Mouse (Mus musculus): Measurements from ENCODE around the gene Nsf.
"Not testable (repeated sequence)": the region's sequence is repeated elsewhere in the genome, so short reads cannot be mapped to it uniquely, and the experiment has no call there.

The Nsf gene

GRCm38 (mm10) chr11:103896056-103896455, 57.8 kb downstream of the Nsf start:
- DNase-seq (ENCODE audit: low read depth, low spot score), result no peak

GRCm38 (mm10) chr11:103892831-103893230, 61.0 kb downstream of the Nsf start:
- DNase-seq (ENCODE audit: low read depth, low spot score), result no peak

- no peak for DNase-seq (ENCODE audit: low read depth, low spot score)
Observed at GRCm38 (mm10) chr11:103891781-103892180, 62.1 kb downstream of the Nsf start.

- no peak for DNase-seq (ENCODE audit: low read depth, low spot score)
Observed at GRCm38 (mm10) chr11:103890337-103891186, 63.3 kb downstream of the Nsf start.

- DNase-seq (ENCODE audit: low read depth, low spot score), result no peak
Observed at GRCm38 (mm10) chr11:103887724-103888410, 66.0 kb downstream of the Nsf start.

- DNase-seq (ENCODE audit: low read depth, low spot score), result peak; percentile 37
Observed at GRCm38 (mm10) chr11:103884749-103885383, 69.0 kb downstream of the Nsf start.

- DNase-seq (ENCODE audit: low read depth, low spot score), result no peak
Observed at GRCm38 (mm10) chr11:103883793-103884192, 70.1 kb downstream of the Nsf start.

GRCm38 (mm10) chr11:103879476-103879875, 74.4 kb downstream of the Nsf start:
- DNase-seq (ENCODE audit: low read depth, low spot score), result not testable (repeated sequence)

GRCm38 (mm10) chr11:103878441-103878840, 75.4 kb downstream of the Nsf start:
- no peak for DNase-seq (ENCODE audit: low read depth, low spot score)

- DNase-seq (ENCODE audit: low read depth, low spot score), result no peak
Observed at GRCm38 (mm10) chr11:103870352-103870751, 83.5 kb downstream of the Nsf start.

- DNase-seq (ENCODE audit: low read depth, low spot score), result no peak
Observed at GRCm38 (mm10) chr11:103867702-103868101, 86.2 kb downstream of the Nsf start.

- DNase-seq (ENCODE audit: low read depth, low spot score), result no peak
Observed at GRCm38 (mm10) chr11:103865346-103865745, 88.5 kb downstream of the Nsf start.

GRCm38 (mm10) chr11:103864486-103864885, 89.4 kb downstream of the Nsf start:
- no peak for DNase-seq (ENCODE audit: low read depth, low spot score)

GRCm38 (mm10) chr11:103862951-103863350, 90.9 kb downstream of the Nsf start:
- DNase-seq (ENCODE audit: low read depth, low spot score), result no peak

GRCm38 (mm10) chr11:103859933-103860610, 93.8 kb downstream of the Nsf start:
- no peak for DNase-seq (ENCODE audit: low read depth, low spot score)

- no peak for DNase-seq (ENCODE audit: low read depth, low spot score)
Observed at GRCm38 (mm10) chr11:103858760-103859159, 95.1 kb downstream of the Nsf start.

- no peak for DNase-seq (ENCODE audit: low read depth, low spot score)
Observed at GRCm38 (mm10) chr11:103856641-103857040, 97.2 kb downstream of the Nsf start.

- DNase-seq (ENCODE audit: low read depth, low spot score), result no peak
Observed at GRCm38 (mm10) chr11:103854294-103854693, 99.6 kb downstream of the Nsf start.

GRCm38 (mm10) chr11:103853284-103853920, 100.5 kb downstream of the Nsf start:
- no peak for DNase-seq (ENCODE audit: low read depth, low spot score)

GRCm38 (mm10) chr11:103852590-103853283, 101.1 kb downstream of the Nsf start:
- DNase-seq (ENCODE audit: low read depth, low spot score), result no peak

GRCm38 (mm10) chr11:103848287-103848686, 105.6 kb downstream of the Nsf start:
- DNase-seq (ENCODE audit: low read depth, low spot score), result no peak

Measured in skeletal muscle tissue, adult 2 months (tissue).